Mouse (Mus musculus) v-Abl transformed pro-B cells (cell line): ENCODE data around the gene Itih2.

Experiments used
- in situ Hi-C, 2 experiments: fragments of 400-800 bp; cut with MboI; formaldehyde crosslinking; loops; one replicate each; pipeline ENCODE4 v1.15.1; 2025; ENCODE audit not compliant: unreplicated experiment in 2 of 2

The Itih2 gene

GRCm38 (mm10) chr2:10049456-10049855 is 81.7 kb downstream of the Itih2 start:
- in situ Hi-C loops = no loop called here

GRCm38 (mm10) chr2:10048461-10048860 is 82.7 kb downstream of the Itih2 start, which contains the start of gene Taf3:
TSS of gene Taf3 (minus strand) at chr2:10048596.
- in situ Hi-C loops = no loop called here

GRCm38 (mm10) chr2:10047758-10048436 is 83.3 kb downstream of the Itih2 start:
- in situ Hi-C loops = no loop called here
